Mouse (Mus musculus) bone marrow, adult 2 months (tissue): ENCODE data around the gene Atp2b2. TPM values are rescaled to one million over a fixed set of nuclear protein-coding genes. Genes with fewer than 3 reads are reported as not detected.

Source experiments
- H3K27ac ChIP-seq: fragments of 200-500 bp; 2 replicates; pipeline ENCODE4 v1.5.1; 2012; ENCODE audit warnings: low read depth, mild to moderate bottlenecking, control low read depth, inconsistent platforms, low read length; ENCODE audit not compliant: control insufficient read depth, poor library complexity, insufficient read depth
- H3K4me1 ChIP-seq: fragments of 200-500 bp; 2 replicates; pipeline ENCODE4 v1.6.1; 2011; ENCODE audit warnings: low read length; ENCODE audit not compliant: control insufficient read depth, insufficient read depth
- H3K4me3 ChIP-seq: fragments of 200-500 bp; replicated peaks from 2 replicates; pipeline ENCODE3; 2011; ENCODE audit warnings: mild to moderate bottlenecking, low read depth, low read length, control low read depth; ENCODE audit not compliant: control insufficient read depth
- CTCF ChIP-seq: fragments of 200-500 bp; IDR thresholded peaks from 2 replicates; pipeline ENCODE4 v1.5.1; 2011; ENCODE audit warnings: low read length, control low read depth; ENCODE audit not compliant: control insufficient read depth, insufficient read depth
- POLR2A ChIP-seq: fragments of 200-500 bp; IDR thresholded peaks from 2 replicates; pipeline ENCODE4 v1.6.1; 2011; ENCODE audit warnings: low read depth, mild to moderate bottlenecking, control low read depth, low read length, borderline replicate concordance; ENCODE audit not compliant: control insufficient read depth
- WGBS: fragments of 180-500 bp; shearing (Covaris S2); methylation state at CpG from one replicate; pipeline ENCODE4 v1.1.7; 2018; 5-methylcytosine and 5-hydroxymethylcytosine counted together
- polyA plus RNA-seq: library from polyadenylated mRNA; stranded (reverse); fragments of >200 nt; gene quantifications from 2 replicates; pipeline ENCODE4 v1.2.4, GENCODE M21; 2011; ENCODE audit warnings: low replicate concordance; ENCODE audit not compliant: missing spikeins, insufficient read depth, insufficient read length

The Atp2b2 gene
- polyA plus RNA-seq, 1 experiment = 0.92 TPM

GRCm38 (mm10) chr6:113791012-113791411 lies 251.4 kb downstream of the Atp2b2 start:
- TF ChIP-seq CTCF (no peak), POLR2A (no peak)
- 73% methylated on average over 8 of the region's 8 CpGs for WGBS

GRCm38 (mm10) chr6:113787459-113787968 lies 254.9 kb downstream of the Atp2b2 start:
- no peak overlapping the region for H3K4me3 ChIP-seq
- no peak overlapping the region for H3K27ac ChIP-seq
- no peaks in the 10 kb centered on the region for H3K4me1 ChIP-seq
- TF ChIP-seq POLR2A = no peak
- TF ChIP-seq CTCF = no peak
- WGBS = 50% methylated on average over 6 of the region's 6 CpGs

More at GRCm38 (mm10) chr6:113791012-113791411, 251.4 kb downstream of the Atp2b2 start:
- Histone ChIP-seq H3K27ac (no peak overlapping the region), H3K4me3 (no peak overlapping the region), H3K4me1 (no peaks in the 10 kb centered on the region)

- H3K4me1 ChIP-seq = no peaks in the 10 kb centered on the region
- no peak overlapping the region for H3K4me3 ChIP-seq
- TF ChIP-seq CTCF (no peak), POLR2A (no peak)
- 42% methylated on average over 7 of the region's 7 CpGs for WGBS
- H3K27ac ChIP-seq = no peak overlapping the region
Observed at GRCm38 (mm10) chr6:113785658-113786057, 256.8 kb downstream of the Atp2b2 start.

- Histone ChIP-seq H3K4me3 (no peak overlapping the region), H3K4me1 (no peaks in the 10 kb centered on the region), H3K27ac (no peak overlapping the region)
- WGBS = 61% methylated on average over 7 of the region's 7 CpGs
- TF ChIP-seq POLR2A = no peak
- TF ChIP-seq CTCF = no peak
Observed at GRCm38 (mm10) chr6:113778229-113778753, 264.1 kb downstream of the Atp2b2 start.

- TF ChIP-seq CTCF = no peak
- H3K27ac ChIP-seq = no peak overlapping the region
- no peaks in the 10 kb centered on the region for H3K4me1 ChIP-seq
- H3K4me3 ChIP-seq = no peak overlapping the region
- WGBS = 43% methylated on average over 11 of the region's 11 CpGs
Observed at GRCm38 (mm10) chr6:113768804-113769203, 273.6 kb downstream of the Atp2b2 start.

- TF ChIP-seq POLR2A (no peak), CTCF (peak; percentile 87)
- WGBS = 24% methylated on average over 7 of the region's 7 CpGs
- H3K27ac ChIP-seq = no peak overlapping the region
- H3K4me1 ChIP-seq = no peaks in the 10 kb centered on the region
- H3K4me3 ChIP-seq = no peak overlapping the region
Observed at GRCm38 (mm10) chr6:113761644-113762043, 280.8 kb downstream of the Atp2b2 start.

GRCm38 (mm10) chr6:113749119-113749685 lies 293.2 kb downstream of the Atp2b2 start:
- peaks cover 2% of the 10 kb centered on the region for H3K4me1 ChIP-seq
- TF ChIP-seq POLR2A (no peak), CTCF (no peak)
- H3K27ac ChIP-seq = peak overlapping the region; percentile 41; the same call in 1 of the 2 replicates
- H3K4me3 ChIP-seq = peak overlapping the region; percentile 31
- WGBS = 33% methylated on average over 17 of the region's 17 CpGs

- WGBS = 35% methylated on average over 26 of the region's 26 CpGs
- no peak for TF ChIP-seq POLR2A
- TF ChIP-seq CTCF = no peak
- Histone ChIP-seq H3K4me1 (peaks cover 2% of the 10 kb centered on the region), H3K27ac (peak overlapping the region; percentile 30; the same call in 1 of the 2 replicates), H3K4me3 (peak overlapping the region; percentile 31)
Observed at GRCm38 (mm10) chr6:113748351-113748750, 294.1 kb downstream of the Atp2b2 start.

- TF ChIP-seq CTCF (no peak), POLR2A (no peak)
- Histone ChIP-seq H3K27ac (no peak overlapping the region), H3K4me3 (no peak overlapping the region), H3K4me1 (peaks cover 2% of the 10 kb centered on the region)
- 80% methylated on average over 14 of the region's 14 CpGs for WGBS
Observed at GRCm38 (mm10) chr6:113747284-113747683, 295.1 kb downstream of the Atp2b2 start.
